Mouse (Mus musculus) T-cell, adult 2 months (primary cell): ENCODE results near the gene Flot2.
"Not testable (repeated sequence)": the region's sequence is repeated elsewhere in the genome, so short reads cannot be mapped to it uniquely, and the experiment has no call there.

Experiments used
- DNase-seq: peaks from one replicate; pipeline ENCODE4 v3.0.0; 2022; ENCODE audit warnings: low spot score

Gene Flot2

DNA sequence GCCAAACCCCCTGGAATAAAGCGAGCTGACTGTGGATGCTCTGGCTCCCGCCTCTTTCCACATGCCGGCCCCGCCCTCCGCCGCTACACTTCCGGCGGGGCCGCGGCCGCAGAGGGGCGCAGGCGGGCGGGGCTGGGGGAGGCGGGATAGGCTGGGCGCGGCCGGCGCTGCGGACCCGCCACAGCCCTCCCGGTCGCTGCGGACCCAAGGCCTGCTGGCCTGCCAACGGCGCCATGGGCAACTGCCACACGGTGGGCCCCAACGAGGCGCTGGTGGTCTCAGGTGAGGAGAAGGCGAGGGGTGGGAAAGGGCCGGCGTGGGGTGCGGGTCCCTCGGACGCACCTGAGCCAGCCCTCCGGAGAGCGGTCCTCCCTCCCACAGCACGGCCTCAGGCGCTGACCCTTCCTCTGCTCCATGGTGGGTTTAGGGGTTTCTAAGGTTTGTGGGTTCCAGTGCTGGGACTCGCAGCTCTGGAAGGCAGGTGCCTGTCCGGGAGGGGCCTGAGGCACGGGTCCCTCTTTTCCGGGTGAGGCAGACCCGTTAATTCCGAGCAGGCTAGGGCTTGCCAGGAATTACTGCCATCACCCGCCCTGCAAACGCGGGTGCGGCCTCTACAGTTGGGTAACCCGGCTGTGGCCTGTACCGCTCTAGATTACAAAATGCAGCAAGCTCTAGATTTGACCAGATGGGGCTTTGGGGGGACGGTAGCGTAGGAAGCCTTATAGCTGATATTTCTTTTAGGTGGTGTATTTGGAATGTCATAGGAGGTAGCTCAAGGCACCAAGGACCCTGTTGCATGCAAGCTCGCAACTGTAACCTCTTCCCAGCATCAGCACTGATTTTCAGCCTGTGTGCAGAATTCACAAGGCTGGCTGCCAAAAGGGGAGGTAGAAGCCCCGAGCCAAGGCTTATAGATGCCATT is at the start of gene Flot2:
Flot2 (plus strand) TSS at position 101 of the 922 bp plus-strand sequence.
- DNase-seq: peak; percentile 43

DNA sequence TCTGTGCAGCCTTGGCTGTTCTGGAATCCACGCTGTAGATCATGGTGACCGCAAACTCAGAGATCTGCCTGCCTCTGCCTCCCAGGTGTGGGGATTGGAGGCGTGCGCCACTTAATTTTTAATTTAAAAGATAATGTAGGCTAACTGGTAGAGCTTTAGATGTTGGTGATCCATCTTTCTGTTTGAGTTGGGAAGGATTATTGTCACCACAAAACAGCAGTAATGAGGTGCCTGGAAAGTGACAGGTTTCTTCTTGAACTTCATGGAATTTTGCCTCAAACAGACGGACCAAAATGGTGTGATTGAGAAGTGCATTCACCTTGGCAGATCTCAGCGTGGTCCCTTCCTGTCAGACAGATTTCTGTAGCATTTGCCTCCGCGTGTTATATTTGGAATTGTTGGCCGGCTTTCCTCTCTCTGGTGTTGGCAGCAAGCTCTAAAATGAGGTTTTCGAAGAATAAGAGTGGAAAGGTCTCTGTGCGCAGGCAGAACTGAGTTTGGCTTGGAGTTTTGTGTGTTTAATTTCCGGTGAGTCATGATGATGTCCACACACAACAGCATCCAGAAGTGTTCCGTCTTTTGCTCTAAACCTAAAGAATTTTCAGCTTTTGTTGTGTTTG is 48.5 kb upstream of the Flot2 start:
- DNase-seq: no peak

DNA sequence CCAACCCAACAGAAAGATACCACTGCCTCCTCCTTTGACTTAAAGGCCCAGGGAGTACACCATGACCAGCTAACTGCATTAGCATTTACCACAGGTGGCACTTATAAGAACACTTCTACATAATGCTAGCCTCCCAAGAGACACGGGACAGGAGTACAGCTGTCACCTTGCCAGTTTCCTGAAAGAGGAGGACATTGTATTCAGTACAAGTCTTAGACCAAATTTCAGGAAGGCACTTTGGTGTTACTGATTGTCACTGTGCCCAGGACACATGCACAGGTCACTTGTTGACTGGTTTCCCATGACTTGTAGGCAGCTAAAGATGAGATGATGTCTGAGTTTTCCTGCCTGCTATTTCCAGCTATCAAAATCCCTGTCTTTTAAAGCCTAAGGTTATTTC is 42.2 kb upstream of the Flot2 start:
- no peak for DNase-seq

DNA sequence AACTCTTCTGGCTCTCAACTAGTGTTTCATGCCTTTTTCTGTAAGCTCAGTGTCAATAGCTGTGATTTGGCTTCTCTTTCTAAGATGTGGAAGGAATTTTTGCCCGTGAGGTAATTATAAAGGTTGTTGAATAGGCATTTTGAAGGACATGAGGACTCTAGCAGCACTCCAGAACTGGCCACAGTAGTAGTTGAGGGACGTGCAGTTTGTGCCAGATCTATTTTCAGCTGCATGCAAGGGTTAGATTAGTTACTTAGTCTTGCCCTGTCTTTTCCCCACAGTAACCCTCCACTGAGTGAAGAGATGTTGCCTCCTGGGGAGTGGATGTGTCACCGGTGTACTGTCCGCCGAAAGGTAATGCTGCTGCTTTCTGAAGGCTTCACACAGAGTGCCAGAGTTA is 31.3 kb upstream of the Flot2 start:
- DNase-seq: no peak

DNA sequence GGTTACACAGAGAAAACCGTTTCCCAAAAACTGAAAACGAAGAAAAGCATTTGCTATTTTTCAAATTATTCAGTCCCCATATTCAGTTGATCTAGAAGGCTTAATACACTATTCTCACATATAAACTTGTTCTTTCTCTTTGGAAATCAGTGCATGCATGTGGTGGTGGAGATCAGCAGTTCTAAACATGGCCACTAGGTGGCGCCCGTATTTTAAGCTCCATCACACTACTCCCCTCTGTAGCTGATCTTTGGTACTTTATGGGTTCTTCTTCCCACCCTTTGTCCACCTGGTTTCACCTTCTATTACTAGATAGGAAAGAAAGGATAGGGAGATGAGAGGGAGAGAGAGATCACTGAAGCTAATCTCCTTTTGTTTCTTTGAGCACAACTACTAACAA is 18.1 kb upstream of the Flot2 start:
- DNase-seq: peak; percentile 58

DNA sequence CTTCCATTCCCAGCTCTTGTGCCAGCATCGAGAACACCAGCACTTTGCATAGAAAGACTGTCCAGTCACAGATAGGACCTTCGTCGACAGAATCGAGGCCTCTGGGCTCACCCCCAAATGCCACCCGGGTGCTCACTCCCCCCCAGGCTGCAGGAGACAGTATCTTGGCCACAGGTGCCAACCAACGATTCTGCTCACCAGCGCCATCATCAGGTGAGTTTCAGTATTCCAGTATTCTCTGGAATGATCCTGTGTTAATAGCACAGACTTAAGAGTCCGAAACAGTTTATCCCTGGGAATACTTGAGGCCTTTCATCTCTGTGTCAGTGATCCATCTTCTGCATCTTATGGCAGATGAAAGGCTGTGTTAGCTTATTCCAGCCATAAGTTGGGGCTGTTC is 14.1 kb upstream of the Flot2 start:
- peak; percentile 26 for DNase-seq

DNA sequence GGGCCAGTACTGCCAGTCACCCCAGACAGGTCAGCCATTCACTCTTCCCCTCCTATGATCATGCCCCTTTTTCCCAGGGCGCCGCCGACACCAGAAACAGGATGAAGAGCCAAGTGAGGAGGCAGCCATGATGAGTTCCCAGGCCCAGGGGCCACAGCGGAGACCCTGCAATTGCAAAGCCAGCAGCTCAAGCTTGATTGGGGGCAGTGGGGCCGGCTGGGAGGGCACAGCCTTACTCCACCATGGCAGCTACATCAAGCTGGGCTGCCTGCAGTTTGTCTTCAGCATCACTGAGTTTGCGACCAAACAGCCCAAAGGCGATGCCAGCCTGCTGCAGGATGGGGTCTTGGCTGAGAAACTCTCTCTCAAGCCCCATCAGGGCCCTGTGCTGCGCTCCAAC is 8.5 kb upstream of the Flot2 start:
- no peak for DNase-seq

DNA sequence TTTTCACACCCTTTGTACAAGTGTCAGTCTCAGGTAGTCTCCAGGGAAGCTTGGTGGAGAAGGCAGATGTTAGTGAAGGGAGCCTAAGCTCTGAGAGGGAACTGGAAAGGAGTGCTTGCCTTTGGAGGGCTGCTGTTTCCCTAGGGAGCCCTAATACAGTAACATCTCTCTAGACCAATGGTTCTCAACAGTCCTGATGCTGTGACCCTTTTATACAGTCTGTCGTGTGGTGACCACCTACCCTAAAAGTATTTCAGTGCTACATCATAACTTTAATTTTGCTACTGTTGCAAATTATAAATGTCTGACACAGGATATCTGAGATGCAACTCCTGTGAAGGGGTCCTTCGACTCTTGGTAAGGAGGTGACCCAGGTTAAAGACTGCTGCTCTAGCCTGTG is 7.1 kb upstream of the Flot2 start:
- DNase-seq: no peak

- no peak for DNase-seq
These were observed 6.3 kb upstream of the Flot2 start for GRCm38 (mm10) chr11:78031389-78031788.

GRCm38 (mm10) chr11:78031947-78032808 is 5.6 kb upstream of the Flot2 start, which contains the start of gene Dhrs13:
Dhrs13 (plus strand) TSS chr11:78032280.
- peak; percentile 87 for DNase-seq

GRCm38 (mm10) chr11:78032809-78033195 is 4.9 kb upstream of the Flot2 start:
- no peak for DNase-seq

DNA sequence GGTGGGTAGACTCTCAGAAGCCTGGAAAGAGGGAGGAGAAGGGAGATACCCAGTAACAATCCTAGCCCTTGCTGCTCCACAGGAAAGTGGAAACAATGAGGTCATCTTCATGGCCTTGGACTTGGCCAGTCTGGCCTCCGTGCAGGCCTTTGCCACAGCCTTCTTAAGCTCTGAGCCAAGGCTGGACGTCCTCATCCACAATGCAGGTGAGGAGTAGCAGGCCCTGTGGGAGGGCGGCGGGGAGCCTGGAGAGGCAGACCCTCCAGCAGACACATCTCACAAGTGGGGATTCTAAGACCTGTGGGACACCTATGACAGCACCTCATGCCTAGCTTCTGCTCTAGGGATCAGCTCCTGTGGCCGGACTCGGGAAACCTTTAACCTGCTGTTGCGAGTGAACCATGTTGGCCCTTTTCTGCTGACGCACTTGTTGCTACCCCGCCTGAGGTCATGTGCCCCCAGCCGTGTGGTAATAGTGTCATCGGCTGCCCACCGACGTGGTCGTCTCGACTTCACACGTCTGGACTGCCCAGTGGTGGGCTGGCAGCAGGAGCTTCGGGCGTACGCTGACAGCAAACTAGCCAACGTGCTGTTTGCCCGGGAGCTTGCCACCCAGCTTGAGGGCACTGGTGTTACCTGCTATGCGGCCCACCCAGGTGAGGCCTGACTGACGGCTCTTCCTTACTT is 3.7 kb upstream of the Flot2 start:
- no peak for DNase-seq

- DNase-seq: no peak
These were observed 940 bp upstream of the Flot2 start for GRCm38 (mm10) chr11:78036791-78037190.

GRCm38 (mm10) chr11:78040878-78041277 is 3.1 kb downstream of the Flot2 start:
- DNase-seq: no peak

GRCm38 (mm10) chr11:78042290-78042870 is 4.6 kb downstream of the Flot2 start:
- not testable (repeated sequence) for DNase-seq

GRCm38 (mm10) chr11:78044758-78045251 is 7.1 kb downstream of the Flot2 start:
- no peak for DNase-seq

DNA sequence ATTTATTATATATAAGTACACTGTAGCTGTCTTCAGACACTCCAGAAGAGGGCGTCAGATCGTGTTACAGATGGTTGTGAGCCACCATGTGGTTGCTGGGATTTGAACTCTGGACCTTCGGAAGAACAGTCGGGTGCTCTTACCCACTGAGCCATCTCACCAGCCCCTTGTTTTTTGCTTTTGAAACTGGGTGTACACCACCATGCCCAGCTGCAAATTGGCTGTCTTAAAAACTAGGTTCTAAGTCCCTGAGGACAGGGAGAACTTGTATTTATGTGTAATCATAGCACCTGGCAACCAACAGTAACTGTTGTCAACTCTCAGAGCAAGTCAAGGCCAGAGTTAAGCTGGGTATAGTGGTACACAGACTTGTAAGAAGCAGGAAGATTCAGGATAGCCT is 10.9 kb downstream of the Flot2 start:
- not testable (repeated sequence) for DNase-seq

GRCm38 (mm10) chr11:78053078-78053477 is 15.3 kb downstream of the Flot2 start:
- DNase-seq: no peak

DNA sequence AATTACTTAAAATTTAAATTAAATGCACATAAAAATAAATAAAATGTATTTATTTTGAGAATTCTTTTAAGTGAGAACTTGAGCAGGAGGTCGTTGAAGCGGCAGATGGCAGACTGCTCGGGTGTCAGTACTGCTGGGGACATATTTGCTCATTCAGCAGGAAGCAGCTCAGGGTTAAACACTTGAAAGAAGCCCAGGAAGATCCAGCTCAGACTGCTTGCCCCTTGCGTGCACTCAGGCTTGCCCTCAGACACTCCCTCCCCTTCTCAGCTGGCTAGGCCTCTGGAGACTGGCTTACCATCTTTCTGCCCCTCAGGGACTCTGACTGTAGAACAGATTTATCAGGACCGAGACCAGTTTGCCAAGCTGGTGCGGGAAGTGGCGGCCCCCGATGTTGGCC is 19.2 kb downstream of the Flot2 start:
- DNase-seq: no peak

GRCm38 (mm10) chr11:78059833-78060757 is 22.4 kb downstream of the Flot2 start:
- peak; percentile 34 for DNase-seq
